Mouse (Mus musculus) liver, embryonic 16.5 days (tissue): Measurements from ENCODE around the gene Olfr891. TPM values are rescaled to one million over a fixed set of nuclear protein-coding genes. Genes with fewer than 3 reads are reported as not detected.
"Not testable (repeated sequence)": the region's sequence is repeated elsewhere in the genome, so short reads cannot be mapped to it uniquely, and the experiment has no call there.

ENCODE experiments used
- ATAC-seq: fragments of 200-750 bp; cut with Nextera tagmentation; 2 replicates; pipeline ENCODE4 v1.8.0; 2017; ENCODE audit warnings: low read depth, mild to moderate bottlenecking, moderate number of reproducible peaks, moderate library complexity
- H3K27ac ChIP-seq: fragments of 300-500 bp; sonication (generic); 2 replicates; pipeline ENCODE4 v1.5.1; 2014; ENCODE audit warnings: mild to moderate bottlenecking, low read length
- H3K27me3 ChIP-seq: fragments of 300-500 bp; sonication (generic); 2 replicates; pipeline ENCODE4 v1.6.1; 2014; ENCODE audit warnings: low read depth, low read length, mixed read lengths; ENCODE audit not compliant: control insufficient read depth, insufficient read depth
- H3K36me3 ChIP-seq: fragments of 300-500 bp; sonication (generic); 2 replicates; pipeline ENCODE4 v1.6.1; 2014; ENCODE audit warnings: mild to moderate bottlenecking; ENCODE audit not compliant: control insufficient read depth, insufficient read depth
- H3K4me1 ChIP-seq: fragments of 300-500 bp; sonication (generic); 2 replicates; pipeline ENCODE4 v1.6.1; 2014; ENCODE audit warnings: low read depth, low read length, mixed read lengths; ENCODE audit not compliant: control insufficient read depth
- H3K4me2 ChIP-seq: fragments of 300-500 bp; sonication (generic); 2 replicates; pipeline ENCODE4 v1.6.1; 2014; ENCODE audit warnings: low read depth, low read length, mixed read lengths
- H3K4me3 ChIP-seq: fragments of 300-500 bp; sonication (generic); 2 replicates; pipeline ENCODE4 v1.5.1; 2014; ENCODE audit warnings: low read depth, mild to moderate bottlenecking, low read length
- H3K9ac ChIP-seq: fragments of 300-500 bp; sonication (generic); 2 replicates; pipeline ENCODE4 v1.6.1; 2014; ENCODE audit warnings: low read depth, low read length
- H3K9me3 ChIP-seq: fragments of 300-500 bp; sonication (generic); replicated peaks from 2 replicates; pipeline ENCODE4 v1.6.1; 2016; ENCODE audit warnings: low read length; ENCODE audit not compliant: control insufficient read depth
- WGBS: fragments of 180-500 bp; shearing (Covaris S2); extraction: QIAGEN DNeasy Blood & Tissue Kit; methylation state at CpG from one replicate; pipeline ENCODE4 v1.1.7; 2014; ENCODE audit not compliant: insufficient replicate concordance; 5-methylcytosine and 5-hydroxymethylcytosine counted together
- polyA plus RNA-seq: library from polyadenylated mRNA; unstranded; fragments of >200 nt; fragmentation: Nextera tagmentation; extraction: Ambion mirVana; gene quantifications from 2 replicates; pipeline ENCODE4 v1.2.1, GENCODE M21; 2015

The Olfr891 gene
- polyA plus RNA-seq: not detected in 2 replicates

DNA sequence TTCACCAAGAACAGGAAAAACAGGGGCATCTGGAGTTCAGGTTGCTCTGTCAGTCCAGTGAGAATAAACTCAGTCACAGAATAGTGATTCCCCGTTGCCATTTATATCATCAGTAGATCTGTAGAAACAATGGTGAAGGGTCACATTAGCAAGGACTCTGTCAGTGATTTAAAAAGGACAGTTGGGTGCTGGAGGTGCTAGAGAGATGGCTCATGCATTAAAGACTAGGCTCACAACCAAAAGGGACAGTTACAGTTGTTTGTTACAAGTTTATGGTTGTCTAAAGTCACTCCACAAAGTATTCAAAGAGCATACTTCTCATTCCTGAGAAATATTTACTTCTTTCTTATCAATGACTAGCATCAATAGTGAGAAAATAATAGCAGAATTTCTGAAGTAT lies at the start of gene Olfr891:
TSS of gene Olfr891 (minus strand) at position 101 of the 400 bp plus-strand sequence.
- Histone ChIP-seq H3K4me3 (no peak within 1 kb of the TSS), H3K27me3 (no peaks in the 10 kb centered on the region), H3K9me3 (no peaks in the 10 kb centered on the region), H3K9ac (no peak within 1 kb of the TSS), H3K4me1 (no peaks in the 10 kb centered on the region), H3K27ac (no peak within 1 kb of the TSS), H3K36me3 (no peaks in the 10 kb centered on the region), H3K4me2 (no peak within 1 kb of the TSS)
- no peak for ATAC-seq
- WGBS: 45% methylated on average over 1 of the region's 1 CpGs

DNA sequence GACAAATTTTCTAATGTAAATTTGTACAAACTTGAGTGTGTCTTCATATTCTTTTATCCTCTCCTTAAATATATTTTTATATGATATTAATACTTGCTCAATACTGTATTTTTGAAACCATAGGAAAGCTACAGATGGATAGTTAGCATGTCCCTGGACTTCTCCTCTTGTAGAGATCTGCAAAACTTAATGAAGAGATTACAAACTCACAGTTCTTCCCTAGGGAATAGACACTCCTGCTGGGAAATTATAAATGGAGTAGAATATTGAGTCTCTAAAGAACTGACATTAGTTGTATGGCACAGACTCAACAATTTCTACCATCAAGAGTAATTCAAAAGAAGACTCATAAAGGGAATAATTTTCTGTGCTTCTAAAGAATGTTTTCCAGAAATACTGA lies 37.1 kb upstream of the Olfr891 start, which contains the start of gene Olfr894:
TSS of gene Olfr894 (plus strand) at position 301 of the 400 bp plus-strand sequence.
- H3K4me2 ChIP-seq: no peak within 1 kb of the TSS
- no peak for ATAC-seq
- H3K36me3 ChIP-seq: no peaks in the 10 kb centered on the region
- H3K27ac ChIP-seq: no peak within 1 kb of the TSS
- no peaks in the 10 kb centered on the region for H3K4me1 ChIP-seq
- no peak within 1 kb of the TSS for H3K4me3 ChIP-seq
- no peaks in the 10 kb centered on the region for H3K27me3 ChIP-seq
- no peaks in the 10 kb centered on the region for H3K9me3 ChIP-seq
- no peak within 1 kb of the TSS for H3K9ac ChIP-seq

DNA sequence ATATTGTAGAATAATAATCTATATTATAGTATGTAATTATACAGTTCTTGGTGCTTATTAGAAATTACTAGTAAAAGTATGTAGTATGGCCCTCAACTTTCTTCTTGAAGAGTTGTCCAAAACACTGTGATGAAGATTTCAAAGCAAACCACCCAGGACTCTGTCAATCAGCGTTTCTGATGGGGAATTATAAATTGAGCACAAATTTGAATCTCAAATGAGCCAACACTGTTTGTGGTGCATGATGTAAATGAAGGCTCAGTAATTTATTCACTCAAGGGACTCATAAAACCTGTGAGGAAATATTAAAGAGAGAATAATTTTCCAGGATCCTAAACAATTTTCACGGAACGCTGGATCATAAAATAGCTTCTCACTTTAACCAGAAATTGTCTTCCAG lies 27.4 kb upstream of the Olfr891 start, which contains the start of gene Olfr893:
TSS of gene Olfr893 (plus strand) at position 301 of the 400 bp plus-strand sequence.
- ATAC-seq: no peak
- Histone ChIP-seq H3K27ac (no peak within 1 kb of the TSS), H3K36me3 (no peaks in the 10 kb centered on the region), H3K4me3 (no peak within 1 kb of the TSS), H3K27me3 (no peaks in the 10 kb centered on the region), H3K4me2 (no peak within 1 kb of the TSS), H3K4me1 (no peaks in the 10 kb centered on the region), H3K9ac (no peak within 1 kb of the TSS), H3K9me3 (no peaks in the 10 kb centered on the region)
- 63% methylated on average over 3 of the region's 3 CpGs for WGBS

DNA sequence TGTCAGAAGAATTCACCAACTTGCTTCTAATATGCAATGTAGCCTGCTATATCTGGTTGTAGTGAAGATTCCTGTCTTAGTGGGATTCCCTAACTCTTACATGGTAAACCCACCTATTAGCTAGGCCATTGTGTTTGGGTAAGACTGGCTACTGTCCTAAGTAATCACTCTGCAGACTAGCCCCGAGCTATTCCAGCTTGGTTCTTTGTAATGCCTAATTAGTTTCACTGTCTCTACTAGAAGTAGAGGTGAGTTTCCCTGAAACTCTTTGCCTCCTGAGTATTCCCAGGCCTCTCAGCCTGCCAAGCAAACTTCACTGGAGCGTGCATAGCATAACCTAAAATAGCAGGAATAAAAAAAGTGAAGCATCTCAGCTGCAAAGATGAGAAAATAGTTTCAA lies 12.3 kb downstream of the Olfr891 start:
- H3K4me3 ChIP-seq, H3K36me3 ChIP-seq, H3K9me3 ChIP-seq, H3K4me2 ChIP-seq, H3K27me3 ChIP-seq, ATAC-seq, H3K4me1 ChIP-seq, H3K27ac ChIP-seq, H3K9ac ChIP-seq: not testable (repeated sequence)
- 25% methylated on average over 2 of the region's 2 CpGs for WGBS

DNA sequence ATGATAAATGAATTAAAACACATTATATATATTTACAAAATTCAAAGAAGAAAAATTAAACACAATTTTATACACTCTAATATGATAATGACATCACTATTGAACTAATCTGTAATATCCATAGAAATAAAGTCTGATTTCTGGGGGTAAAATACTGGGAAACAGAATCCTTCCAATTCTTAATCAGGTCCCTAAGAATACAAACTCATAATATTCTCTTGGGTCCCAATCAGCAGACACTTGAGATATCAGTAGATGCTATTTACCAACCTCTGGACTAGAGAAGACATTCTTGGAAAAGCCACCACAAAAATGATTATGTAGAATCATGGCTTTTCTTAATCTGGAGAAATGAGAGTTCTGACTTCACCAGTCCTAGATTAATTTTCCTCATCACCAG lies 38.4 kb downstream of the Olfr891 start, which contains the start of gene Olfr890:
TSS of gene Olfr890 (plus strand) at position 301 of the 400 bp plus-strand sequence.
- no peaks in the 10 kb centered on the region for H3K27me3 ChIP-seq
- H3K4me3 ChIP-seq: no peak within 1 kb of the TSS
- H3K4me2 ChIP-seq: no peak within 1 kb of the TSS
- H3K4me1 ChIP-seq: no peaks in the 10 kb centered on the region
- H3K9me3 ChIP-seq: no peaks in the 10 kb centered on the region
- ATAC-seq: no peak
- no peak within 1 kb of the TSS for H3K9ac ChIP-seq
- no peak within 1 kb of the TSS for H3K27ac ChIP-seq
- H3K36me3 ChIP-seq: no peaks in the 10 kb centered on the region

Other genes starting within 250 kb of the Olfr891 start
- not detected in 2 replicates for gene Olfr881, start 189.0 kb downstream of the Olfr891 start, polyA plus RNA-seq
- gene Olfr883, start 155.0 kb downstream of the Olfr891 start, polyA plus RNA-seq: not detected in 2 replicates
- gene Olfr884, start 134.3 kb downstream of the Olfr891 start, polyA plus RNA-seq: not detected in 2 replicates
- gene Olfr885, start 119.5 kb downstream of the Olfr891 start, polyA plus RNA-seq: not detected in 2 replicates
- gene Olfr887, start 96.7 kb downstream of the Olfr891 start, polyA plus RNA-seq: not detected in 2 replicates
- gene Olfr888, start 72.7 kb downstream of the Olfr891 start, polyA plus RNA-seq: not detected in 2 replicates
- 0.06 and 0.12 TPM in 2 replicates for gene Olfr889, start 65.6 kb downstream of the Olfr891 start, polyA plus RNA-seq
- gene Olfr890, start 38.3 kb downstream of the Olfr891 start, polyA plus RNA-seq: not detected in 2 replicates
- gene Olfr893, start 27.5 kb upstream of the Olfr891 start, polyA plus RNA-seq: not detected in 2 replicates
- gene Olfr894, start 37.2 kb upstream of the Olfr891 start, polyA plus RNA-seq: not detected in 2 replicates
- gene Olfr143, start 72.0 kb upstream of the Olfr891 start, polyA plus RNA-seq: not detected in 2 replicates
- not detected in 2 replicates for gene Olfr895, start 87.0 kb upstream of the Olfr891 start, polyA plus RNA-seq
- gene Olfr896-ps1, start 110.3 kb upstream of the Olfr891 start, polyA plus RNA-seq: not detected in 2 replicates
- not detected in 2 replicates for gene Olfr25, start 148.2 kb upstream of the Olfr891 start, polyA plus RNA-seq
- not detected in 2 replicates for gene Olfr898, start 167.6 kb upstream of the Olfr891 start, polyA plus RNA-seq
- gene Olfr250, start 186.1 kb upstream of the Olfr891 start, polyA plus RNA-seq: not detected in 2 replicates
- not detected in 2 replicates for gene Olfr251, start 196.3 kb upstream of the Olfr891 start, polyA plus RNA-seq
- gene Olfr147, start 220.9 kb upstream of the Olfr891 start, polyA plus RNA-seq: not detected in 2 replicates
- gene Olfr901, start 248.6 kb upstream of the Olfr891 start, polyA plus RNA-seq: not detected in 2 replicates